Mouse (Mus musculus) neural tube, embryonic 15.5 days (tissue): ENCODE data around the gene Zhx3. TPM values are rescaled to one million over a fixed set of nuclear protein-coding genes. Genes with fewer than 3 reads are reported as not detected.

Experiments used
- ATAC-seq: fragments of 200-750 bp; cut with Nextera tagmentation; 2 replicates; pipeline ENCODE4 v1.8.0; 2017; ENCODE audit warnings: mild to moderate bottlenecking, moderate TSS enrichment, moderate library complexity; ENCODE audit not compliant: low FRiP score
- H3K27ac ChIP-seq: fragments of 300-500 bp; sonication (generic); replicated peaks from 2 replicates; pipeline ENCODE4 v1.5.1; 2015; ENCODE audit warnings: mild to moderate bottlenecking, inconsistent platforms
- H3K27me3 ChIP-seq: fragments of 300-500 bp; sonication (generic); replicated peaks from 2 replicates; pipeline ENCODE4 v1.6.1; 2015; ENCODE audit warnings: inconsistent platforms
- H3K36me3 ChIP-seq: fragments of 300-500 bp; sonication (generic); 2 replicates; pipeline ENCODE4 v1.6.1; 2015; ENCODE audit warnings: inconsistent platforms
- H3K4me1 ChIP-seq: fragments of 300-500 bp; sonication (generic); 2 replicates; pipeline ENCODE4 v1.6.1; 2015; ENCODE audit warnings: inconsistent platforms
- H3K4me2 ChIP-seq: fragments of 300-500 bp; sonication (generic); 2 replicates; pipeline ENCODE4 v1.6.1; 2015; ENCODE audit warnings: inconsistent platforms, mild to moderate bottlenecking, moderate library complexity
- H3K4me3 ChIP-seq: fragments of 300-500 bp; sonication (generic); replicated peaks from 2 replicates; pipeline ENCODE4 v1.5.1; 2015; ENCODE audit warnings: mild to moderate bottlenecking, inconsistent platforms
- H3K9ac ChIP-seq: fragments of 300-500 bp; sonication (generic); replicated peaks from 2 replicates; pipeline ENCODE4 v1.6.1; 2015; ENCODE audit warnings: mild to moderate bottlenecking, inconsistent platforms
- H3K9me3 ChIP-seq: fragments of 300-500 bp; sonication (generic); replicated peaks from 2 replicates; pipeline ENCODE4 v1.6.1; 2016; ENCODE audit warnings: inconsistent platforms
- WGBS: fragments of 180-500 bp; shearing (Covaris S2); methylation state at CpG from one replicate; pipeline ENCODE4 v1.1.7; 2015; ENCODE audit warnings: mixed read lengths; 5-methylcytosine and 5-hydroxymethylcytosine counted together
- polyA plus RNA-seq: library from polyadenylated mRNA; unstranded; fragments of >200 nt; fragmentation: Nextera tagmentation; extraction: Ambion mirVana; gene quantifications from 2 replicates; pipeline ENCODE4 v1.2.1, GENCODE M21; 2015

The Zhx3 gene
- polyA plus RNA-seq, 1 experiment from 2014 or later: 17.9 TPM

- H3K27ac ChIP-seq: no peak overlapping the region
- no peaks in the 10 kb centered on the region for H3K4me1 ChIP-seq
- H3K9me3 ChIP-seq: no peaks in the 10 kb centered on the region
- H3K27me3 ChIP-seq: no peaks in the 10 kb centered on the region
- no peak overlapping the region for H3K4me2 ChIP-seq
- WGBS: 61% methylated on average over 6 of the region's 6 CpGs
- no peaks in the 10 kb centered on the region for H3K36me3 ChIP-seq
- no peak overlapping the region for H3K4me3 ChIP-seq
- H3K9ac ChIP-seq: no peak overlapping the region
- no peak for ATAC-seq
These were observed 8.8 kb upstream of the Zhx3 start for GRCm38 (mm10) chr2:160881462-160882101.

- Histone ChIP-seq H3K36me3 (no peaks in the 10 kb centered on the region), H3K9me3 (no peaks in the 10 kb centered on the region), H3K4me3 (no peak within 1 kb of the TSS), H3K4me2 (no peak within 1 kb of the TSS), H3K4me1 (no peaks in the 10 kb centered on the region), H3K27ac (no peak within 1 kb of the TSS), H3K9ac (no peak within 1 kb of the TSS), H3K27me3 (no peaks in the 10 kb centered on the region)
- ATAC-seq: no peak
- 68% methylated on average over 13 of the region's 13 CpGs for WGBS
These were observed 7.8 kb upstream of the Zhx3 start, which contains the start of gene Lpin3 for GRCm38 (mm10) chr2:160880453-160881195. TSS of gene Lpin3 (plus strand) at chr2:160880670.

GRCm38 (mm10) chr2:160876115-160876514, 3.3 kb upstream of the Zhx3 start:
- H3K27me3 ChIP-seq: no peaks in the 10 kb centered on the region
- WGBS: 87% methylated on average over 4 of the region's 4 CpGs

GRCm38 (mm10) chr2:160874231-160874877, 1.6 kb upstream of the Zhx3 start:
- Histone ChIP-seq H3K9ac (no peak overlapping the region), H3K4me3 (no peak overlapping the region), H3K4me1 (peaks cover 20% of the 10 kb centered on the region), H3K9me3 (no peaks in the 10 kb centered on the region), H3K36me3 (no peaks in the 10 kb centered on the region), H3K27ac (no peak overlapping the region), H3K4me2 (no peak overlapping the region), H3K27me3 (no peaks in the 10 kb centered on the region)
- no peak for ATAC-seq
- 82% methylated on average over 5 of the region's 5 CpGs for WGBS

More at GRCm38 (mm10) chr2:160876115-160876514, 3.3 kb upstream of the Zhx3 start:
- H3K9ac ChIP-seq: no peak overlapping the region
- H3K4me1 ChIP-seq: peaks cover 12% of the 10 kb centered on the region
- no peaks in the 10 kb centered on the region for H3K9me3 ChIP-seq
- H3K36me3 ChIP-seq: no peaks in the 10 kb centered on the region
- H3K4me3 ChIP-seq: no peak overlapping the region
- H3K27ac ChIP-seq: no peak overlapping the region
- no peak overlapping the region for H3K4me2 ChIP-seq
- ATAC-seq: no peak

- no peaks in the 10 kb centered on the region for H3K36me3 ChIP-seq
- no peaks in the 10 kb centered on the region for H3K27me3 ChIP-seq
- H3K4me2 ChIP-seq: peak overlapping the region; percentile 75
- peak overlapping the region; percentile 98 for H3K4me3 ChIP-seq
- H3K27ac ChIP-seq: peak overlapping the region; percentile 99
- peak overlapping the region; percentile 100 for H3K9ac ChIP-seq
- no peaks in the 10 kb centered on the region for H3K9me3 ChIP-seq
- peak; percentile 92 for ATAC-seq
- H3K4me1 ChIP-seq: peaks cover 20% of the 10 kb centered on the region
- WGBS: 0% methylated on average over 46 of the region's 47 CpGs
These were observed 403 bp downstream of the Zhx3 start for GRCm38 (mm10) chr2:160872395-160872794.

- 82% methylated on average over 3 of the region's 3 CpGs for WGBS
- H3K36me3 ChIP-seq: no peaks in the 10 kb centered on the region
- H3K9me3 ChIP-seq: no peaks in the 10 kb centered on the region
- H3K27ac ChIP-seq: no peak overlapping the region
- H3K4me1 ChIP-seq: peaks cover 20% of the 10 kb centered on the region
- no peak overlapping the region for H3K9ac ChIP-seq
- peak overlapping the region; percentile 22 for H3K4me3 ChIP-seq
- H3K4me2 ChIP-seq: peak overlapping the region; percentile 47
- no peaks in the 10 kb centered on the region for H3K27me3 ChIP-seq
- ATAC-seq: no peak
These were observed 1.5 kb downstream of the Zhx3 start for GRCm38 (mm10) chr2:160871310-160871709.

- no peaks in the 10 kb centered on the region for H3K27me3 ChIP-seq
- ATAC-seq: no peak
- H3K9ac ChIP-seq: no peak overlapping the region
- whole genome bisulfite sequencing: 74% methylated on average over 3 of the region's 3 CpGs
- H3K4me2 ChIP-seq: no peak overlapping the region
- peaks cover 20% of the 10 kb centered on the region for H3K4me1 ChIP-seq
- no peaks in the 10 kb centered on the region for H3K36me3 ChIP-seq
- no peak overlapping the region for H3K27ac ChIP-seq
- H3K4me3 ChIP-seq: no peak overlapping the region
- H3K9me3 ChIP-seq: no peaks in the 10 kb centered on the region; the same call in 1 of the 2 replicates
These were observed 3.4 kb downstream of the Zhx3 start for GRCm38 (mm10) chr2:160869446-160869845.

- no peak for ATAC-seq
- Histone ChIP-seq H3K4me2 (no peak overlapping the region), H3K36me3 (no peaks in the 10 kb centered on the region), H3K4me3 (no peak overlapping the region), H3K9me3 (no peaks in the 10 kb centered on the region; the same call in 1 of the 2 replicates), H3K27me3 (no peaks in the 10 kb centered on the region), H3K4me1 (0 out of 2 replicates have a peak, but pooled peaks cover 4% of the 10 kb centered on the region), H3K27ac (no peak overlapping the region), H3K9ac (no peak overlapping the region)
- 79% methylated on average over 2 of the region's 2 CpGs for WGBS
These were observed 7.5 kb downstream of the Zhx3 start for GRCm38 (mm10) chr2:160865266-160865665.

- WGBS: 93% methylated on average over 1 of the region's 1 CpGs
- ATAC-seq: no peak
These were observed 8.7 kb downstream of the Zhx3 start for GRCm38 (mm10) chr2:160864112-160864511.

GRCm38 (mm10) chr2:160860363-160860762, 12.4 kb downstream of the Zhx3 start:
- Histone ChIP-seq H3K4me3 (no peak overlapping the region), H3K4me2 (no peak overlapping the region), H3K9ac (no peak overlapping the region), H3K9me3 (no peaks in the 10 kb centered on the region), H3K36me3 (no peaks in the 10 kb centered on the region), H3K27me3 (no peaks in the 10 kb centered on the region), H3K27ac (no peak overlapping the region), H3K4me1 (no peaks in the 10 kb centered on the region)
- WGBS: 91% methylated on average over 1 of the region's 1 CpGs
- no peak for ATAC-seq

More at GRCm38 (mm10) chr2:160864112-160864511, 8.7 kb downstream of the Zhx3 start:
- Histone ChIP-seq H3K9ac (no peak overlapping the region), H3K27me3 (no peaks in the 10 kb centered on the region), H3K9me3 (no peaks in the 10 kb centered on the region; the same call in 1 of the 2 replicates), H3K36me3 (no peaks in the 10 kb centered on the region), H3K4me1 (no peaks in the 10 kb centered on the region), H3K4me2 (no peak overlapping the region), H3K27ac (no peak overlapping the region), H3K4me3 (no peak overlapping the region)

- no peak for ATAC-seq
- no peak overlapping the region for H3K4me3 ChIP-seq
- H3K27me3 ChIP-seq: no peaks in the 10 kb centered on the region
- no peak overlapping the region for H3K4me2 ChIP-seq
- no peaks in the 10 kb centered on the region for H3K36me3 ChIP-seq
- H3K9me3 ChIP-seq: no peaks in the 10 kb centered on the region
- H3K27ac ChIP-seq: no peak overlapping the region
- WGBS: 81% methylated on average over 5 of the region's 5 CpGs
- no peak overlapping the region for H3K9ac ChIP-seq
- no peaks in the 10 kb centered on the region for H3K4me1 ChIP-seq
These were observed 16.3 kb downstream of the Zhx3 start for GRCm38 (mm10) chr2:160856359-160857102.
